Mouse (Mus musculus): ENCODE measurements around the gene Kdm8. TPM values are rescaled to one million over a fixed set of nuclear protein-coding genes. Genes with fewer than 3 reads are reported as not detected.

Gene Kdm8
- polyA plus RNA-seq, 1 experiment from 2014 or later, result 14.9 TPM

GRCm38 (mm10) chr7:125478391-125478984 lies 34.0 kb downstream of the Kdm8 start:
- DNase-seq (peak; percentile 72), ATAC-seq (ENCODE audit: insufficient read depth) (peak; percentile 29; the same call in 1 of the 2 replicates)
- TF ChIP-seq CTCF (IDR thresholded peaks at IDR 0.05; ENCODE audit: low read depth), result no peak
- H3K4me1 ChIP-seq (ENCODE audit: insufficient read depth), result peaks cover 28% of the 10 kb centered on the region
- no peaks in the 10 kb centered on the region for H3K9me3 ChIP-seq (ENCODE audit: low read depth, low read length)
- WGBS, result 32% methylated on average over 7 of the region's 7 CpGs
- H3K9ac ChIP-seq, result no peak overlapping the region
- peaks cover 54% of the 10 kb centered on the region for H3K36me3 ChIP-seq (ENCODE audit: insufficient read depth)
- no peak overlapping the region for H3K4me2 ChIP-seq
- no peak overlapping the region for H3K4me3 ChIP-seq (ENCODE audit: low read depth, low read length)
- peak overlapping the region; percentile 30; the same call in 1 of the 2 replicates for H3K27ac ChIP-seq (ENCODE audit: low read depth)
- H3K27me3 ChIP-seq (ENCODE audit: insufficient read depth, low read length), result no peaks in the 10 kb centered on the region

- Histone ChIP-seq H3K9me3 (ENCODE audit: low read depth, low read length) (no peaks in the 10 kb centered on the region), H3K4me2 (no peak overlapping the region), H3K4me1 (ENCODE audit: insufficient read depth) (peaks cover 19% of the 10 kb centered on the region), H3K36me3 (ENCODE audit: insufficient read depth) (peaks cover 59% of the 10 kb centered on the region), H3K9ac (no peak overlapping the region), H3K4me3 (ENCODE audit: low read depth, low read length) (no peak overlapping the region), H3K27ac (ENCODE audit: low read depth) (no peak overlapping the region), H3K27me3 (ENCODE audit: insufficient read depth, low read length) (no peaks in the 10 kb centered on the region)
- DNase-seq (no peak), ATAC-seq (ENCODE audit: insufficient read depth) (no peak)
- WGBS, result 90% methylated on average over 4 of the region's 4 CpGs
- no peak for TF ChIP-seq CTCF (IDR thresholded peaks at IDR 0.05; ENCODE audit: low read depth)
These were observed 36.0 kb downstream of the Kdm8 start for GRCm38 (mm10) chr7:125480518-125480917.

DNA sequence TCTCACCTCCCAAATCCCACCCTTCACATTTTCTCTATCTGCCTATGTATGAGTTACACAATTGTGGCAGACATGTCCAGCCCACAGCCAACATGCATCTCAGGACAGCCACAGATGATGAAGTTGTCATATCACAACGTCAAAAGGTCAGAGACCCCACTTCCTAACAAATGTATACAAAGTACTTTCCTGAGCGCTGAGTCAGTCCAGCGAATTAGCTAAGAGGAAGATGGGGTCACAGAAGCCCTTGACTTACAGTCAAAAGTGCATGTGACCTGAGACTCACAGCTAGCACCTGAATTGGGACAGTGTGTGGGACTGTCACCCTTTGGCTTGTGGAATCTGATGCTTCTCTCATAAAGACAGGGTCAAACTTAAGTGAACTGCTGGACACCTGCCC lies 37.9 kb downstream of the Kdm8 start:
- H3K36me3 ChIP-seq (ENCODE audit: insufficient read depth), result peaks cover 69% of the 10 kb centered on the region
- TF ChIP-seq CTCF (IDR thresholded peaks at IDR 0.05; ENCODE audit: low read depth), result no peak
- H3K4me3 ChIP-seq (ENCODE audit: low read depth, low read length), result no peak overlapping the region
- H3K4me2 ChIP-seq, result no peak overlapping the region
- DNase-seq (peak; percentile 30), ATAC-seq (ENCODE audit: insufficient read depth) (no peak)
- H3K9ac ChIP-seq, result no peak overlapping the region
- peaks cover 7% of the 10 kb centered on the region for H3K4me1 ChIP-seq (ENCODE audit: insufficient read depth)
- H3K27me3 ChIP-seq (ENCODE audit: insufficient read depth, low read length), result no peaks in the 10 kb centered on the region
- 45% methylated on average over 3 of the region's 3 CpGs for WGBS
- H3K9me3 ChIP-seq (ENCODE audit: low read depth, low read length), result no peaks in the 10 kb centered on the region
- no peak overlapping the region for H3K27ac ChIP-seq (ENCODE audit: low read depth)

DNA sequence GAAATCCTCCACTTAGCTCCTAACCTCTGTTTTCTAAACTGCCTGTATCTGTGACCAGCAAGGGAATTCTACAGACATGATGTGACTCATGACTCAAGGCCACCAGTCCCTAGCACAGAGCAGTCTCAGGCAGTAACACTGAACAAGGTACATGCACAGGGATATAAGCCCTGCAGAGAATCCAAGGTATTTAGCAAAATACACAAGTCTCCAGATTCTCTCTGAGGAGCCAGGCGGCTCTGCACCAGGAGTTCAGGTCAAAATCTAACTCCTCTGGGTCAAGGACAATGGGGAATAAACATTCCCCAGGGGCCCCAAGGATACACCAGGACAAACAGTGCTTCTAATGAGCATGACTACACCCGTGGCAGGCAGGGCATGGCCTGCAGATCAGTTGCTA lies 38.4 kb downstream of the Kdm8 start:
- DNase-seq (no peak), ATAC-seq (ENCODE audit: insufficient read depth) (no peak)
- Histone ChIP-seq H3K9me3 (ENCODE audit: low read depth, low read length) (no peaks in the 10 kb centered on the region), H3K4me3 (ENCODE audit: low read depth, low read length) (no peak overlapping the region), H3K36me3 (ENCODE audit: insufficient read depth) (peaks cover 63% of the 10 kb centered on the region), H3K4me1 (ENCODE audit: insufficient read depth) (peaks cover 5% of the 10 kb centered on the region), H3K27ac (ENCODE audit: low read depth) (no peak overlapping the region), H3K27me3 (ENCODE audit: insufficient read depth, low read length) (no peaks in the 10 kb centered on the region), H3K4me2 (no peak overlapping the region), H3K9ac (no peak overlapping the region)
- WGBS, result 60% methylated on average over 2 of the region's 2 CpGs
- TF ChIP-seq CTCF (IDR thresholded peaks at IDR 0.05; ENCODE audit: low read depth), result no peak

- H3K27ac ChIP-seq (ENCODE audit: low read depth), result no peak overlapping the region
- no peak for DNase-seq
These were observed 40.3 kb downstream of the Kdm8 start for GRCm38 (mm10) chr7:125484791-125485190.

DNA sequence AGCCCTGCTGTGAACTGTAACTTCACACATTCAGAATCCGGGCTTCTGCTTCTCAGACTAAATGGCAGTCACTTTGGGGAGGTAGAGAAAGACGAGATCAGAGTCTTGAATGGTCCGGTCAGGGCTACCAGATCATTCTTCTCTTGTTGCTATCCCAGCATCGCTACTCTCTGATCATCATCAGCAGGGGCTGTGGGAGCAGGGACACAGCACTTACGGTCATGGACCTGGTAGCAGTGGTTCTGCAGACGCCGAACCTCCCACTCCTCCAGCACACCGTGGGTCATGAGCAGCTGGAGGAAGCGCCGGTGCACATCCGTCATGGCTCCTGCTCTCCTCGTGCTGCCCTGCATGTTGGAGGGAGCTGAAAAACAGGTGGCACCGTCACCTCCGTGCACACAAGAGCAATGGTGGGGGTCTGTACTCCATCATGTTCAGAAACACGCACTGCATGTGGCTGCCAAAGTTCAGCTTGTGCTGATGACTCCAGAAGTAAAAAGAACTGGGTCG lies 41.7 kb downstream of the Kdm8 start:
- H3K9me3 ChIP-seq (ENCODE audit: low read depth, low read length), result no peaks in the 10 kb centered on the region
- WGBS, result 86% methylated on average over 16 of the region's 16 CpGs
- no peak overlapping the region for H3K4me3 ChIP-seq (ENCODE audit: low read depth, low read length)
- H3K36me3 ChIP-seq (ENCODE audit: insufficient read depth), result peaks cover 48% of the 10 kb centered on the region
- no peak for DNase-seq
- H3K9ac ChIP-seq, result no peak overlapping the region
- no peak overlapping the region for H3K4me2 ChIP-seq
- ATAC-seq (ENCODE audit: insufficient read depth), result no peak
- no peak overlapping the region for H3K27ac ChIP-seq (ENCODE audit: low read depth)
- no peaks in the 10 kb centered on the region for H3K27me3 ChIP-seq (ENCODE audit: insufficient read depth, low read length)
- no peak for TF ChIP-seq CTCF (IDR thresholded peaks at IDR 0.05; ENCODE audit: low read depth)
- H3K4me1 ChIP-seq (ENCODE audit: insufficient read depth), result 0 out of 2 replicates have a peak, but pooled peaks cover 3% of the 10 kb centered on the region

More at GRCm38 (mm10) chr7:125484791-125485190, 40.3 kb downstream of the Kdm8 start:
- no peaks in the 10 kb centered on the region for H3K9me3 ChIP-seq (ENCODE audit: low read depth, low read length)
- TF ChIP-seq CTCF (IDR thresholded peaks at IDR 0.05; ENCODE audit: low read depth), result no peak
- no peak overlapping the region for H3K4me3 ChIP-seq (ENCODE audit: low read depth, low read length)
- no peak for ATAC-seq (ENCODE audit: insufficient read depth)
- no peak overlapping the region for H3K9ac ChIP-seq
- no peaks in the 10 kb centered on the region for H3K27me3 ChIP-seq (ENCODE audit: insufficient read depth, low read length)
- H3K36me3 ChIP-seq (ENCODE audit: insufficient read depth), result peaks cover 61% of the 10 kb centered on the region
- H3K4me1 ChIP-seq (ENCODE audit: insufficient read depth), result no peaks in the 10 kb centered on the region
- no peak overlapping the region for H3K4me2 ChIP-seq
- 92% methylated on average over 7 of the region's 7 CpGs for WGBS

DNA sequence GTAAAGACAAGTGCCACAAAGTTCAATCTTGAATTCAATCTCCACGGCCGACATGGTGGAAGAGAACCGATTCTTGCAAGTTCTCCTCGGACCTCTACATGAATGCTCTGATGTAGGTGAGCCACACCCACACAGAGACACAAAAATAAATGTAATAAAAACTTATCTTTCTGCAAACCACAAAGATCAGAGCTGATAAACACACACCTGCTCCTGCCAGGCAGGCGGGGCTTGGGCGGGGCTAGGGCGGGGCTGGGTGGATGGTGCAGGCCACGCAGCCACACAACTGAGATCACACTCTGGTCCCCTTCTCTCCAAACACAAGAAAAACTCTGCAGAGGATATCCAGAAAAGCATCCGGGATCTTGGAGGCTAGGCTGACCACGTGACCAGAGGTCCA lies 42.6 kb downstream of the Kdm8 start:
- ATAC-seq (ENCODE audit: insufficient read depth) (no peak), DNase-seq (no peak)
- Histone ChIP-seq H3K27me3 (ENCODE audit: insufficient read depth, low read length) (no peaks in the 10 kb centered on the region), H3K9me3 (ENCODE audit: low read depth, low read length) (no peaks in the 10 kb centered on the region), H3K4me2 (no peak overlapping the region), H3K4me1 (ENCODE audit: insufficient read depth) (0 out of 2 replicates have a peak, but pooled peaks cover 3% of the 10 kb centered on the region), H3K4me3 (ENCODE audit: low read depth, low read length) (no peak overlapping the region), H3K36me3 (ENCODE audit: insufficient read depth) (peaks cover 41% of the 10 kb centered on the region), H3K9ac (no peak overlapping the region), H3K27ac (ENCODE audit: low read depth) (no peak overlapping the region)
- WGBS, result 88% methylated on average over 10 of the region's 10 CpGs
- TF ChIP-seq CTCF (IDR thresholded peaks at IDR 0.05; ENCODE audit: low read depth), result no peak
